Mouse (Mus musculus) urinary bladder, postnatal 10 days (tissue): Measurements from ENCODE around the gene Gm4131.

ENCODE experiments used
- DNase-seq: peaks from one replicate; pipeline ENCODE4 v3.0.0; 2022; ENCODE audit warnings: low spot score

Gm4131 gene

GRCm38 (mm10) chr14:62550121-62550520, 16.6 kb downstream of the Gm4131 start:
- no peak for DNase-seq

GRCm38 (mm10) chr14:62546746-62547145, 20.0 kb downstream of the Gm4131 start:
- DNase-seq, result no peak

- DNase-seq, result no peak
Measured at GRCm38 (mm10) chr14:62546296-62546695, 20.4 kb downstream of the Gm4131 start.

GRCm38 (mm10) chr14:62541751-62542150, 25.0 kb downstream of the Gm4131 start:
- DNase-seq, result no peak

DNA sequence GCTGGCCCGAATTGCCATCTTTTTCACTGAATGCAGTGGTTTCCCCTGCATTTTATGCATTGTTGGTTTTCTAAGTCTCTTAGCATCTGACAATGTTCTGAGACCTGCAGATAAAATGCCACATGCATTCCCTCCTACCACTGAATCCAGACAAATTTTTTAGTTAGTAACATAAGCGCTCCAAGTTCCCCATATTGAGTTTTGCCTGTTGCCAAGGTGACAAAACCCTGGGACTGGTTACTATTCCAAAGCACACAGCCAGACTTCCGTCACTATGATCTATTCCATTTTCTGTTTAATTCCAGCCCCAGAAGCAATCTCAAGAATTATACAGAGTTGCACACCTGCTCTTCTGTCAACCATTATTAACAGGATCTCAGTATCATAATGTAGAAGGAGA, 26.9 kb downstream of the Gm4131 start:
- no peak for DNase-seq

- DNase-seq, result no peak
Measured at GRCm38 (mm10) chr14:62536988-62537387, 29.7 kb downstream of the Gm4131 start.

DNA sequence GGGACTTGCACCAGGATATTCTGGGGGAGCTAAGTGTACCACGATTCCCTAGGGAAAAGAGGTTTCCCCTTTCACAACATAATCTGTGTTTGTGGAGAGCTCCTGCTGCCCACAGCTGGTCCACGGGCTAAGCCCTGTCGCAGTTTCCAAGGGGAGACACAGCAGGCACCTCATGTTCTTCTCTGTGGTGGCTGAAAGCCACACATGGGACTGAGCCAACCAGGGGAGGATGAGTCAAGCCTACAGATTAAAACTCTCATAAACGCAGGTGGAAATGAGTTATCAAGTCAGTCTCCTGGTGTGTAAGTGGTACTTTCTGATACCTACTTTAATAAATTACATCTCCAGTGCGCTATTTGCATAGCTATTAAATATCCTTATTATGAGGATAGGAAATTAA, 30.6 kb downstream of the Gm4131 start:
- DNase-seq, result no peak

- DNase-seq, result no peak
Measured at GRCm38 (mm10) chr14:62530951-62531350, 35.8 kb downstream of the Gm4131 start.

- no peak for DNase-seq
Measured at GRCm38 (mm10) chr14:62512845-62513244, 53.9 kb downstream of the Gm4131 start.

- DNase-seq, result no peak
Measured at GRCm38 (mm10) chr14:62509350-62509749, 57.4 kb downstream of the Gm4131 start.

DNA sequence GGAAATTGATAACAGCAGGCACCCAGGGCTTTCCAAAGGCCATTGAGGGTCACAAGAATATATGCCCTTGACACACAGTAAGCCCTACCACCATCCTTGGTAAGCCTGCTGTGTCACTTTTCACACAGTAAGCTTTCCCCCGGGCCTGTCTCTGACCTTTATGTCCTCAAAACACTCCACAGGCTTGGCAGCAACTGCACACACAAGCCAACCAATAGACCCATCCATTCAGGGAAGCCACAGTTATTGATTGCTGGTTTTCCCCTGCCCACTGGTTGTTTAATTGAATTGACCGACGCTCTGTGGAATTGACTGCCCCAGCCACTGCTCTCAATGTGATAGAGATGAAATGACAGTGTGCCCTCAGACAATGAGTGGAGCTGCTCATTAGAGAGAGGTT, 60.5 kb downstream of the Gm4131 start:
- no peak for DNase-seq

- DNase-seq, result no peak
Measured at GRCm38 (mm10) chr14:62497391-62497790, 69.3 kb downstream of the Gm4131 start.

DNA sequence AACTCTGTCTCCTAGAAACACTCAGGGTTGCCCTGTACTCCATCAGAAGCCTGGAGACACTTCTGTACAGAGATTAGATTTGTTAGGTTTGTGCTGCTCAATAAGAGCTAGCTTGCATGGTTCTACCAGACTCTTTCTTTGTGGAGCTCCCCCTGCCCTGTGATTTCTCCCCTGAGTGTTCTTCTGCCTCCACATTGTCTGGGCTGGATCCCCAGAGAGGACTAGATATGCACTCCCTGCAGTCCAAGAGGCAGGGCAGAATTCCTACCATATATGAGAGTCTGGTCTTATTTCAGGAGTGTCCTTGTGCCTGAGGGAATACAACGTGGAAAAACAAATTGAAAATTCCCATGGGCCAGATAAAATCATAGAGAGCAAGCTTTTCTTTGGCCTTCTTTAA, 70.2 kb downstream of the Gm4131 start:
- no peak for DNase-seq

- DNase-seq, result no peak
Measured at GRCm38 (mm10) chr14:62493456-62493855, 73.3 kb downstream of the Gm4131 start.

GRCm38 (mm10) chr14:62492196-62492850, 74.4 kb downstream of the Gm4131 start:
- peak; percentile 24 for DNase-seq

- no peak for DNase-seq
Measured at GRCm38 (mm10) chr14:62488270-62488669, 78.5 kb downstream of the Gm4131 start.

GRCm38 (mm10) chr14:62481381-62481780, 85.3 kb downstream of the Gm4131 start:
- no peak for DNase-seq

- DNase-seq, result no peak
Measured at GRCm38 (mm10) chr14:62479395-62479794, 87.3 kb downstream of the Gm4131 start.

- no peak for DNase-seq
Measured at GRCm38 (mm10) chr14:62474481-62474880, 92.2 kb downstream of the Gm4131 start.

DNA sequence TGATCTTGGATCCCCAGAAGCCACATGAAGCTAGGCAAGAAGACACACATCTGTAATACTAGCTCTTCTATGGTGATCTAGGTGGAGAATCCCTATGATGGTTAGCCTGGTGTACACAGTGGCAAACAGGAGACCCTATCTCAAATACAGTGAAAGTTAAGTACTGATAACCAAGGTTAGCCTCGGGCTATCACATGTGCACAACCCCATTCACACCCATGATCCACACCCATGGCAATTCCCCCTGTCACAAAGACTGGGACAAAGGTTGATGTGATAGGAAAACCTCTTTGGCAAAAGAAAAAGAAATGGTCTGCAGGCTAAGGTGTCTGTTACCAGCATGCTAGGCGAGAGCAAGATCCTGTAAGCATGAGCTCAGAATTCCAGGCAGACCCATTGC, 94.7 kb downstream of the Gm4131 start:
- no peak for DNase-seq

- DNase-seq, result no peak
Measured at GRCm38 (mm10) chr14:62468753-62469125, 98.0 kb downstream of the Gm4131 start.

DNA sequence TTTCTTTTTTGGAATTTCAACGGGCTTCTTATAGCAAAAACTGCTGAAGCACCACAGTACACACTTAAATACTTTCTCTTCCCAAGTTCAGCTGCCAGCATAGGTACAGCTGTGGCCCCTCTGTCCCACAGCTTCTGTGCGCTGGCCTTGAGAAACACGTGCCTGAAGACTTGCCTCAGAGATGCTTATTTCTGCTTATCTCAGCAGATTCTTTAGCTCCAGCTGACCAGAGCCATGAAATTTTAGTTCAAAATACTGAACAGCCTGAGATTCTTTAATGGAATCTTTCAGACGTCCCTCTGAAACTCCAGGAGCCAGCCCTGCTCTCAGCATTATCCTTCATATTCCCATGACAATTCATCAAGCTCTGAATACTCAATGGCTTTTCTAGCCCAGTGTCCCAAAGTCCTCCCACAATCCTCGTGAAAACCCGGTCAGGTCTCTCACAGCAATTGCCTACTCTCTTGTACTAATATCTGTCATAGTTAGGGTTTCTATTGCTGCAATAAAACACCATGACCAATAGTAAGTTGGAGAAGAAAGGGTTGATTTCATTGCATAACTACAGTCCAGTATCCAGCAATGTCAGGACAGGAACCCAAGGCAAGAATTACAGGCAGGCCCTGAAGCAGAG, 98.5 kb downstream of the Gm4131 start:
- DNase-seq, result no peak

DNA sequence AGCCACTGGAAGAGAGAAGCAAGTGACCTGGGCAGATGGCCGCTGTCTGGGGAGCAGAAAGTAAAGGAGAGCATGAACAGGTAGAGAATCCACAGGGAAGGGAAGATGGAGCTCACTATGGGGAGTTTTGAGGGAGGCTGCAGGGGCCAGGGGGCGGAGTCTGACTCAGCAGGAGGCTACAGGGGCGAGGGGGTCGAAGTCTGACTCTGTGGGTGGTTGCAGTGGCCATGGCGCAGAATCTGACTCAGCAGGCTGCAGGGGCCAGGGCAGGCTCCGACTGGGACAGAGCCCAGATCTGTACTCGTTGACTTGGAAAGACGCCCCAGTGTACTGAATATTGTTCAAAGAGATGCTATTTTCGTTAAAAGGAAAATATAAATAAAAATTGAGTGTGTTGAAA, 101.8 kb downstream of the Gm4131 start:
- no peak for DNase-seq

DNA sequence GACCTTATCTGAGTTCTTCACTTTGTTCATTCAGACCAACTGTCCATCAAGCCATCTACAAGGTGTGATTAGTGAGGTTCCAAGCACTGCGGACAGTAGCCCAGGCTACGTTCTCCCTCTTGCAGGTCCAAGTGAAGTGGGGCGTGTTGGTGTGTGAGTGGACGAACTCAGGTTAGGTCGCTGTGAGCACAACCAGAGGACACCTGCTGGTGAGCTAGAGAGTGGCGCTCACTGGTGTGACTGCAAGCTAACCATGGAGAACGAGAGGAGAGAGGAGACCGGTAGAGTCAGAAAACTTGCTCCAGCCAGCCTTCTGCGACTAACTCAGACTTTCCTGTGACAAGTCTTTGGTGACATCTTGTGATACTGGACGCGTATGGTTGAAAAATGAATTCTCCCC, 107.2 kb downstream of the Gm4131 start:
- no peak for DNase-seq
